Mouse (Mus musculus): ENCODE results near the gene Iqschfp.

DNA sequence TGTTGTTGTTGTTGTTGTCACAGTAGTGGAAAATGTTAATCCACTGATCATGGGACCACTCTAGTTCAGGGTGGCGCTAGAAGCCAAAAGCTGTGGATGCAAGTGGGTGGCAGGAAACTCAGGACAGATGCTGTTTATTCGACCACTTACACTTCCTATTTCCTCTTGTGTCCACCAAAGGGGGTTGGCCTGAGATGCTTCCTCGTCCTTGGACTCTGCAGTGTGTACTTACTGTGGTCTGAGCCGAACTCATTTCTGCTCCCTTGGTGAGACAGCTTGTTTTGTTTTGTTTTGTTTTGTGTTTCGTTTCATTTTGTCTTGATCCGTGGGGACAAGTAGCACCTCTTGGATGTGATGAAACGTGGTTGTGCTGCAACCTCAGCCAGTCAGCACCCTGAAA is 750.9 kb downstream of the Iqschfp start:
- TF ChIP-seq CTCF (IDR thresholded peaks at IDR 0.05; ENCODE audit: control insufficient read depth, insufficient read depth, insufficient read length) (no peak), MAX (IDR thresholded peaks at IDR 0.05) (no peak)

Data from C2C12 (cell line).